Mouse (Mus musculus) heart, postnatal 0 days (tissue): ENCODE results near the gene Zfp52.

Source experiments
- CTCF ChIP-seq: IDR thresholded peaks from 2 replicates; pipeline ENCODE4 v1.5.1; 2016; ENCODE audit warnings: antibody characterized with exemption, control low read depth, low read depth
- EP300 ChIP-seq: IDR thresholded peaks from 2 replicates; pipeline ENCODE4 v1.6.1; 2016; ENCODE audit warnings: antibody characterized with exemption, low read depth

DNA sequence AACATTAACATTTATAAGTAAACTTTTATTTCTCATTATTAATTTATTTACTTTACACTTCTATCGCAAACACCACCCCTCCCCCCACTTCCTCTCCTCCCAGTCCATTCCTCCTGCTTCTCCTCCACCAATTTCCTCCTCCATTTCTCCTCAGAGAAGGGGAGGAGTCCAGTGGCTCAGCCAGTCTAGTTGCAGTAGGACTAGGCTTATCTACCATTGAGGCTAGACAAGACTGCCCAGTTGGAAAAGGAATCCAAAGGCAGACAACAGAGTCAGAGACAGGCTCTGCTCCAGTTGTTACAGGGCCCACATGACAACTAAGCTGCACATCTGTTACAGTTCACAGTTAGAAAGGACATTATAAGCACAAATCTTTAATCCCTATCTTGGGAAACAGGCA lies 32.4 kb downstream of the Zfp52 start:
- TF ChIP-seq CTCF (no peak), EP300 (no peak)
